Comparison of ENCODE assay signal across 8 mouse cellular contexts in the genomic region with DNA sequence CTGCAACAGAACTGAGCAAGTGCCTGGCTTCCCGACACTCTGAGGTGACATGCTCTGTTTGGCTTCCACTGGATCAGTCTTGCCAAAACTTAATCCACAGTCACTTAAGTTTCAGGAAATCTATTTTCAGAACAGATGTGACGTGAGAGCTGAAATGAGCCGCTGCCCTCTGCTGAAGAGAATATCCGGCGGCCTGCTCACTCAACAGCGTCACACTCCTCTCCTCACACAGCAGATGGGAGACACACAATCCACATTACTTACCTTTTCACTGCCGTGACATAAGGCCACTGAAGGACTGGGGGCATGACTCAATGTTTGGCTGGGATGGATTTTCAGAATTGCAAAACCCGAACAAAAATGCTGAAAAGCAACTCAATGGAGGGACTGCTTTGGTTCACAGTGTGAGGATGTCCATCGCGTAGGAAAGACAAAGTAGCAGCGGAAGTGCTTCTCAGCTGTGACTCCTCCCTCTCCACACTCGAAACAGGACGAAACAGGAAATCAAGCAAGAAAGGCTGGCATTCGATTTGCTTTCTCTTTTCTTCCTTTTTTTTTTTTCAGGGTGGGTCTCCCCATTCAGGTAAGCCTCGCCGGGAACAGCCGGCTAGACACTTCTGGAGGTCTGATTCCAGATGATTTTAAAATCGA.
A peak's percentile ranks its signal among the peaks of the same experiment; 100 is the strongest.
DNase-seq lines count a peak whose midpoint lies in the region; ATAC-seq and TF ChIP-seq lines count a peak whose summit lies in the region.

No protein-coding gene starts in this region.

- 84% methylated on average over 18 of the region's 18 CpGs for WGBS in liver, adult 2 months
- 78% methylated on average over 18 of the region's 18 CpGs for WGBS in liver, embryonic 12.5 days (ENCODE audit: insufficient replicate concordance)
- WGBS in heart, embryonic 14.5 days, result 57% methylated on average over 18 of the region's 18 CpGs

- no peak for DNase-seq in liver, adult 2 months (ENCODE audit: extremely low read depth, low read depth, low spot score)
- DNase-seq in lung, postnatal 14 days, result peak; percentile 1
- no peak for DNase-seq in spleen, postnatal 36 days (ENCODE audit: low spot score in 2 of 2)
- DNase-seq in thymus, postnatal 36 days, result no peak
- no peak for DNase-seq in urinary bladder, postnatal 4 days (ENCODE audit: low spot score in 2 of 2)

- H3K27me3 ChIP-seq in liver, adult 2 months (ENCODE audit: control insufficient read depth, insufficient read depth, low read length), result no peaks in the 10 kb centered on the region
- H3K27me3 ChIP-seq in liver, embryonic 12.5 days (replicated peaks), result no peaks in the 10 kb centered on the region
- no peaks in the 10 kb centered on the region for H3K27me3 ChIP-seq in heart, embryonic 14.5 days (ENCODE audit: control insufficient read depth, insufficient read depth, low read length)

- no peak for ATAC-seq in liver, embryonic 12.5 days
- ATAC-seq in common myeloid progenitor, adult 5-6 weeks (replicated peaks; ENCODE audit: low read depth, poor library complexity, severe bottlenecking), result peak; percentile 60
- peak; percentile 71 for ATAC-seq in heart, embryonic 14.5 days (ENCODE audit: insufficient number of reproducible peaks, insufficient read depth, low FRiP score, low read depth)

- H3K4me2 ChIP-seq in liver, embryonic 12.5 days, result no peak overlapping the region
- peak overlapping the region; percentile 39 for H3K4me2 ChIP-seq in heart, embryonic 14.5 days (ENCODE audit: low read length)

- no peak overlapping the region; the same call in 1 of the 2 replicates for H3K4me3 ChIP-seq in liver, adult 2 months (ENCODE audit: insufficient read depth, low read depth, low read length)
- no peak overlapping the region for H3K4me3 ChIP-seq in liver, embryonic 12.5 days
- H3K4me3 ChIP-seq in heart, embryonic 14.5 days (ENCODE audit: control insufficient read depth in 1 of 2, insufficient read depth in 1 of 2, low read depth in 1 of 2, low read length in 2 of 2), result 0 out of 4 replicates have a peak overlapping the region, but pooled peaks of 1 of the 2 experiments have one; percentile 12

- no peak for TF ChIP-seq POLR2A in liver, adult 2 months (IDR thresholded peaks at IDR 0.05; ENCODE audit: extremely low read depth, insufficient read depth, low read length)

- peak overlapping the region; percentile 21; the same call in 1 of the 2 replicates for H3K9ac ChIP-seq in liver, adult 2 months (ENCODE audit: low read depth, low read length)
- no peak overlapping the region for H3K9ac ChIP-seq in liver, embryonic 12.5 days
- H3K9ac ChIP-seq in heart, embryonic 14.5 days (ENCODE audit: low read length), result no peak overlapping the region

- H3K27ac ChIP-seq in liver, adult 2 months (replicated peaks; ENCODE audit: insufficient read depth, low read depth, low read length), result peak overlapping the region; percentile 51
- no peak overlapping the region for H3K27ac ChIP-seq in liver, embryonic 12.5 days
- H3K27ac ChIP-seq in heart, embryonic 14.5 days (replicated peaks in 1 of 2; ENCODE audit: control insufficient read depth in 1 of 2, insufficient read depth in 1 of 2, low read depth in 2 of 2, low read length in 2 of 2), result peak overlapping the region; percentile 67 to 82

- H3K9me3 ChIP-seq in liver, embryonic 12.5 days (replicated peaks), result no peaks in the 10 kb centered on the region
- no peaks in the 10 kb centered on the region for H3K9me3 ChIP-seq in heart, embryonic 14.5 days (ENCODE audit: control insufficient read depth, low read length)

- TF ChIP-seq CTCF in liver, adult 2 months (IDR thresholded peaks at IDR 0.05; ENCODE audit: low read depth, low read length), result no peak

- no peaks in the 10 kb centered on the region for H3K4me1 ChIP-seq in liver, adult 2 months (ENCODE audit: control insufficient read depth, insufficient read depth, low read length)
- no peaks in the 10 kb centered on the region for H3K4me1 ChIP-seq in liver, embryonic 12.5 days
- peaks cover 5 to 12% of the 10 kb centered on the region in 2 experiments; a peak in 3 of 4 replicates for H3K4me1 ChIP-seq in heart, embryonic 14.5 days (ENCODE audit: control insufficient read depth in 2 of 2, insufficient read depth in 2 of 2, low read length in 2 of 2)

- no peaks in the 10 kb centered on the region for H3K79me2 ChIP-seq in liver, adult 2 months (ENCODE audit: control insufficient read depth, insufficient read depth, low read length)

- peaks cover 5% of the 10 kb centered on the region; the same call in 1 of the 2 replicates for H3K36me3 ChIP-seq in liver, adult 2 months (ENCODE audit: control insufficient read depth, insufficient read depth, low read length)
- H3K36me3 ChIP-seq in liver, embryonic 12.5 days, result no peaks in the 10 kb centered on the region
- no peaks in the 10 kb centered on the region for H3K36me3 ChIP-seq in heart, embryonic 14.5 days (ENCODE audit: control insufficient read depth, insufficient read depth, low read length)
